Mouse (Mus musculus) MEL (cell line): ENCODE results near the gene Csde1. TPM values are rescaled to one million over a fixed set of nuclear protein-coding genes. Genes with fewer than 3 reads are reported as not detected.

ENCODE experiments used
- DNase-seq: peaks from one replicate; pipeline ENCODE4 v3.0.0; 2011; ENCODE audit warnings: low read depth, low spot score
- H3K27ac ChIP-seq: 2 replicates; pipeline ENCODE4 v1.5.1; 2012; ENCODE audit warnings: low read depth, mild to moderate bottlenecking, control low read depth, low read length, moderate library complexity; ENCODE audit not compliant: control insufficient read depth
- H3K27me3 ChIP-seq, 2 experiments: fragments of 150-350 bp in 1 of 2; sonication (generic) in 1 of 2; 2 replicates each; pipeline ENCODE4 v1.6.1; 2012; ENCODE audit warnings: low read length in 2 of 2, mild to moderate bottlenecking in 2 of 2, improper control_type of control experiment in 1 of 2, moderate library complexity in 1 of 2; ENCODE audit not compliant: insufficient read depth in 2 of 2, control insufficient read depth in 1 of 2
- H3K36me3 ChIP-seq, 2 experiments: 2 replicates each; pipeline ENCODE4 v1.6.1; 2012 to 2014; ENCODE audit warnings: low read length in 2 of 2, improper control_type of control experiment in 1 of 2, inconsistent platforms in 1 of 2, mild to moderate bottlenecking in 1 of 2; ENCODE audit not compliant: insufficient read depth in 2 of 2, control insufficient read depth in 1 of 2
- H3K4me1 ChIP-seq, 2 experiments: fragments of 150-350 bp in 1 of 2; sonication (generic) in 1 of 2; 2 replicates each; pipeline ENCODE4 v1.6.1; 2012; ENCODE audit warnings: low read length in 2 of 2, improper control_type of control experiment in 1 of 2, mild to moderate bottlenecking in 1 of 2; ENCODE audit not compliant: insufficient read depth in 2 of 2, control insufficient read depth in 1 of 2
- H3K4me3 ChIP-seq, 2 experiments: fragments of 150-350 bp in 1 of 2; sonication (generic) in 1 of 2; 2 replicates each; pipeline ENCODE4 v1.5.1; 2012; ENCODE audit warnings: low read depth in 2 of 2, low read length in 2 of 2, mild to moderate bottlenecking in 2 of 2, moderate library complexity in 2 of 2, control low read depth in 1 of 2, improper control_type of control experiment in 1 of 2; ENCODE audit not compliant: control insufficient read depth in 1 of 2, insufficient read depth in 1 of 2
- H3K79me2 ChIP-seq: 2 replicates; pipeline ENCODE4 v1.6.1; 2012; ENCODE audit warnings: mild to moderate bottlenecking, low read length, moderate library complexity; ENCODE audit not compliant: control insufficient read depth, poor library complexity, insufficient read depth
- H3K9ac ChIP-seq: 2 replicates; pipeline ENCODE4 v1.6.1; 2012; ENCODE audit warnings: low read depth, mild to moderate bottlenecking, control low read depth, low read length, moderate library complexity; ENCODE audit not compliant: control insufficient read depth, poor library complexity, severe bottlenecking
- H3K9me3 ChIP-seq: fragments of 150-350 bp; sonication (generic); replicated peaks from 2 replicates; pipeline ENCODE4 v1.6.1; 2012; ENCODE audit warnings: mild to moderate bottlenecking, low read length, improper control_type of control experiment, moderate library complexity; ENCODE audit not compliant: insufficient read depth
- CHD2 ChIP-seq: IDR thresholded peaks from 2 replicates; pipeline ENCODE4 v1.6.1; 2011; ENCODE audit warnings: low read length, improper control_type of control experiment
- ELF1 ChIP-seq: IDR thresholded peaks from 2 replicates; pipeline ENCODE4 v1.6.1; 2014; ENCODE audit warnings: low read depth, mild to moderate bottlenecking, inconsistent platforms, low read length, improper control_type of control experiment, moderate library complexity
- ETS1 ChIP-seq: IDR thresholded peaks from 2 replicates; pipeline ENCODE4 v1.6.1; 2012; ENCODE audit warnings: low read depth, mild to moderate bottlenecking, inconsistent platforms, low read length, improper control_type of control experiment, moderate library complexity
- HCFC1 ChIP-seq: IDR thresholded peaks from 2 replicates; pipeline ENCODE4 v1.6.1; 2012; ENCODE audit warnings: low read depth, mild to moderate bottlenecking, inconsistent platforms, low read length, improper control_type of control experiment, moderate library complexity
- MAX ChIP-seq: IDR thresholded peaks from 2 replicates; pipeline ENCODE4 v1.6.1; 2011; ENCODE audit warnings: low read length, improper control_type of control experiment
- MYB ChIP-seq: IDR thresholded peaks from 2 replicates; pipeline ENCODE4 v1.6.1; 2011; ENCODE audit warnings: mild to moderate bottlenecking, low read depth, low read length, improper control_type of control experiment
- POLR2AphosphoS5 ChIP-seq: IDR thresholded peaks from 2 replicates; pipeline ENCODE4 v1.6.1; 2012; ENCODE audit warnings: low read depth, borderline replicate concordance, mild to moderate bottlenecking, inconsistent platforms, low read length, moderate library complexity, mixed read lengths
- RAD21 ChIP-seq: IDR thresholded peaks from 2 replicates; pipeline ENCODE4 v1.6.1; 2011; ENCODE audit warnings: mild to moderate bottlenecking, low read depth, low read length, improper control_type of control experiment
- SIN3A ChIP-seq: IDR thresholded peaks from 2 replicates; pipeline ENCODE4 v1.6.1; 2012; ENCODE audit warnings: low read length, improper control_type of control experiment, inconsistent platforms
- SMC3 ChIP-seq: IDR thresholded peaks from 2 replicates; pipeline ENCODE4 v1.6.1; 2011; ENCODE audit warnings: low read depth, low read length, improper control_type of control experiment
- TAL1 ChIP-seq: IDR thresholded peaks from 2 replicates; pipeline ENCODE4 v1.6.1; 2012; ENCODE audit warnings: mild to moderate bottlenecking, inconsistent platforms, low read length, moderate library complexity, mixed read lengths
- USF1 ChIP-seq: IDR thresholded peaks from 2 replicates; pipeline ENCODE4 v1.6.1; 2014; ENCODE audit warnings: low read depth, mild to moderate bottlenecking, inconsistent platforms, low read length, improper control_type of control experiment, moderate library complexity
- USF2 ChIP-seq, 2 experiments: IDR thresholded peaks; 2 replicates each; pipeline ENCODE4 v1.6.1; 2011 to 2012; ENCODE audit warnings: improper control_type of control experiment in 2 of 2, low read length in 2 of 2, borderline replicate concordance in 1 of 2, inconsistent platforms in 1 of 2, low read depth in 1 of 2, mild to moderate bottlenecking in 1 of 2; ENCODE audit not compliant: insufficient read depth in 1 of 2
- ZC3H11A ChIP-seq: IDR thresholded peaks from 2 replicates; pipeline ENCODE4 v1.6.1; 2012; ENCODE audit warnings: low read depth, mild to moderate bottlenecking, inconsistent platforms, low read length, improper control_type of control experiment
- ZMIZ1 ChIP-seq: IDR thresholded peaks from 2 replicates; pipeline ENCODE4 v1.6.1; 2012; ENCODE audit warnings: low read depth, mild to moderate bottlenecking, inconsistent platforms, low read length, improper control_type of control experiment, moderate library complexity
- polyA plus RNA-seq, 2 experiments: library from polyadenylated mRNA; stranded (reverse) in 1 of 2; unstranded in 1 of 2; fragments of >175 nt in 1 of 2; fragments of >200 nt in 1 of 2; gene quantifications; 2 replicates each; pipeline versions ENCODE4 v1.2.1 to v1.2.4; 2012; ENCODE audit warnings: low replicate concordance in 2 of 2, low read depth in 1 of 2; ENCODE audit not compliant: insufficient read length in 2 of 2, insufficient read depth in 1 of 2, missing spikeins in 1 of 2
- total RNA-seq: library from RNA; depleted of rRNA; stranded (reverse); fragments of 300-350 nt; gene quantifications from 2 replicates; pipeline ENCODE4 v1.2.3, GENCODE M21; 2012

The Csde1 gene
- total and polyA plus RNA-seq, 3 experiments: 142 to 202 (median 189) TPM

DNA sequence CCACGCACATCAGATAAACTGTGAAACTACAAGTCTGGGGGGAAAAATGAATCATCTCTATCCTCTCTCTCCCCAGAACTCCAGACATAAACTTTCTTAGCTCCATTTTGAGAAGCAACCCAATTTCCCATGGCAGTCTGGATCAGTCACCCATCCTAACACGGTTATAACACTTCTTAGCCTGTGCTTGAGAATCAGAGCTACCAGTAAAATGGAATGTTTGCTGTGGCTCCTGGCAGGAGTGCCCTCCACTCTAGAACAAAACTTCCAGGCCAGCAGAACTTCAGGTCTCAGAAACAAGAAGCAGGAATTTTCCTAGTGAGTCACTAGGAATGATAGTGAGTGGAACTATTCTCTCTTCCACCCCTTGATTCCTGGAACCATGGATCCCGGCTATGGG lies 49.7 kb upstream of the Csde1 start:
- H3K4me1 ChIP-seq: no peaks in the 10 kb centered on the region
- no peaks in the 10 kb centered on the region for H3K9me3 ChIP-seq
- no peak overlapping the region for H3K27ac ChIP-seq
- H3K36me3 ChIP-seq: no peaks in the 10 kb centered on the region
- no peak overlapping the region for H3K4me3 ChIP-seq
- H3K27me3 ChIP-seq: no peaks in the 10 kb centered on the region; a peak in 1 of 4 replicates
- H3K79me2 ChIP-seq: no peaks in the 10 kb centered on the region
- TF ChIP-seq ZC3H11A (no peak), POLR2AphosphoS5 (no peak), MAX (no peak), SMC3 (no peak)
- no peak for DNase-seq
- H3K9ac ChIP-seq: no peak overlapping the region

DNA sequence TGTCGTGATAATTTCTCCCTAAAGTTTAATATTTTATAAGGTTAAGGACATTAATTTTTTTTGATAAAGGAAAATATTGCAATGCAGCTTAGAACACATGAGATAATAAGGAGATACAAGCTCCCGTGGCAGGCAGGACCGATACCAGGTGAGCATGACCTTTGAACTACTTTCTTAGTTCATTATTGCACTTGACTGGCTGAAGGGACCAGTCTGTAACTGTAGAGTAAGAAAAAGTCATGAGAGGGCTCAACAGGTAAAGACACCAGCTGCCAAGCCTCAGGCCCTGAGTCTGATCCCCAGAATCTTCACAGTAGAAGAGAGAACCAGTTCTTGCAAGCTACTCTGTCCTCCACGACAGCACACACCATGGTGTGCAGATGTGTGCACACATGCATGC lies 43.3 kb upstream of the Csde1 start:
- Histone ChIP-seq H3K9ac (no peak overlapping the region), H3K9me3 (no peaks in the 10 kb centered on the region), H3K4me3 (no peak overlapping the region), H3K4me1 (no peaks in the 10 kb centered on the region), H3K27me3 (peaks cover 0 to 2% of the 10 kb centered on the region in 2 experiments; a peak in 2 of 4 replicates), H3K36me3 (no peaks in the 10 kb centered on the region), H3K79me2 (no peaks in the 10 kb centered on the region), H3K27ac (no peak overlapping the region)
- TF ChIP-seq SIN3A (no peak), MYB (no peak), ZMIZ1 (no peak), CHD2 (no peak), MAX (no peak), TAL1 (no peak), USF1 (no peak), ELF1 (no peak)
- no peak for DNase-seq

DNA sequence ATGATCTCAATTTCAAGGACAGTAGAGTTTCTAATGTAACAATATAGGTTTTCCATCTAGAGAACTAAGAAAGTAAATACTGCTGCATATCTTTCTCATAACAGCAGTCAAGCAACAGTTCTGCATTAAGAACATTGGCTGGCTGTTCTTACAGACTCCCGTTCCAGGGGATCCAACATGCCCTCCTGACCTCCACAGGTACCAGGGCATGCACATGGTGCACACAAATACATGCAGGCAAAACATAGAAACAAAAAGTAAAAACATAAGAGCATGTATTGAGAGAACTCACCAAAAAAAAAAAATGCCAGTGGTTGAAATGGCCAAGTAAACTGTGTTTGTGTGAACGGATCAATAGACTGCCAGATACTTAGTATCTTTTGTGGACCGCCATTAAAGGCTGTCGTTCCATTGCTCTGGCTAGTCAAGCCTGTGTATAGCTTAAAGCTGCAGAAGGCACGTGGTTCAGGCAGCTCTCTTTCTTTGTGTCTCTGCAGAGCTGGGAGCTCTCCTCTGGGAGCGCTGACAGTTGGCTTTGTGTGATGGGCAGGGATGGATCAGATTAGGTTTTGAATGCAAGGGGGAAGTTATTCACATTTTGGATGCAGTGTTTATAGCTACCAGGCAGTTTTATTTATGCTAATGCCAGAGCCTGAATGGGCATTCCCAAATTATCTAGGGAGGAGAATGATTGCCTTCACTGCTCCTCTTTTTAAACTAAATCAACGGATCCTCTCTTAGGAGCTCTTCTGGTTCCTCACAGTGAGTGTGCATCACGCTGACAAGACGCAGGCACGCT lies 40.5 kb upstream of the Csde1 start:
- H3K4me3 ChIP-seq: no peak overlapping the region
- TF ChIP-seq ETS1 (no peak), USF2 (IDR thresholded peaks at IDR 0.05; ENCODE audit: borderline replicate concordance in 1 of 2, insufficient read depth in 1 of 2, low read depth in 1 of 2, low read length in 2 of 2) (no peak), RAD21 (no peak), SIN3A (no peak), HCFC1 (no peak), POLR2AphosphoS5 (no peak)
- no peak overlapping the region for H3K27ac ChIP-seq
- H3K79me2 ChIP-seq: no peaks in the 10 kb centered on the region
- no peaks in the 10 kb centered on the region for H3K36me3 ChIP-seq
- H3K9ac ChIP-seq: no peak overlapping the region
- no peaks in the 10 kb centered on the region for H3K9me3 ChIP-seq
- H3K27me3 ChIP-seq: peaks cover 0 to 2% of the 10 kb centered on the region in 2 experiments; a peak in 2 of 4 replicates
- no peaks in the 10 kb centered on the region for H3K4me1 ChIP-seq
- DNase-seq: no peak
